Mouse (Mus musculus): ENCODE measurements around the gene Dusp9.
A peak's percentile ranks its signal among the peaks of the same experiment; 100 is the strongest.

Gene Dusp9

GRCm38 (mm10) chrX:73639255-73639675 is at the start of gene Dusp9:
Dusp9 (plus strand) TSS chrX:73639419.
- DNase-seq (ENCODE audit: low spot score in 2 of 2), result no peak

- DNase-seq (ENCODE audit: low spot score in 2 of 2), result no peak
Observed at GRCm38 (mm10) chrX:73593212-73593611, 46.0 kb upstream of the Dusp9 start.

- DNase-seq (ENCODE audit: low spot score in 2 of 2), result no peak
Observed at GRCm38 (mm10) chrX:73594451-73595121, 44.6 kb upstream of the Dusp9 start.

DNA sequence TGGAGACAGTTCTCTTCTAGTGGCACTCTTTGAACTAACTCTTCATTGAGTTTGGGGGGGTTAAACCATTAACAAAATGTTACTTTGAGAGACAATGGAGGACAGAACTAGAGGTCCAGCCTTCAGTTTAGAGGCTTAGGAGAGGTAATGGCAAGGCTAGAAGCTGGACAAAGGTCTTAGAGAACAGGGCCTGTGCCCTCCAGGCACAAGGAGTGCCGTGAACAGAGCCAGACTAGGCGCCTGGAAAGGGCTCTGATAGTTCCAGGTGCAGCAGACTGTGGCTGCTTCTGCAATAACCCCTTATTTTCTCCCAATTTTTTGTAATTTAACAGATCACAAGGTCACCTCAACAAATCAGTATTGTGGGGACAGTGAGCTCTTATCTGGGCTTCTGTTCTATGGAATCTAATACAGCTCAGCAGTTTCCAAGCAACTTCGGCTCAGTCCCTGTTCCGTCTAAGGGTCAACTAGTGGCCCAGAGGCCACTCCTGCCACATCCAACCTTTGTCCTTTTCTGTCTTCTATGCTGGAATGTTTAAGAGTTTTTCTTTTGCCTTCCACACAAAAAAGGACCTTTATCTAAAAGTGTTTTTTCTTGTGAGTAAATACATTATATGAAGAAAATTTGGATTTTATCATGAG is 43.8 kb upstream of the Dusp9 start:
- no peak for DNase-seq (ENCODE audit: low spot score in 2 of 2)

GRCm38 (mm10) chrX:73601456-73601855 is 37.8 kb upstream of the Dusp9 start:
- no peak for DNase-seq (ENCODE audit: low spot score in 2 of 2)

- no peak for DNase-seq (ENCODE audit: low spot score in 2 of 2)
Observed at GRCm38 (mm10) chrX:73613665-73614064, 25.6 kb upstream of the Dusp9 start.

GRCm38 (mm10) chrX:73615876-73616275 is 23.3 kb upstream of the Dusp9 start:
- no peak for DNase-seq (ENCODE audit: low spot score in 2 of 2)

- DNase-seq (ENCODE audit: low spot score in 2 of 2), result no peak
Observed at GRCm38 (mm10) chrX:73619401-73619800, 19.8 kb upstream of the Dusp9 start.

- no peak for DNase-seq (ENCODE audit: low spot score in 2 of 2)
Observed at GRCm38 (mm10) chrX:73619890-73620289, 19.3 kb upstream of the Dusp9 start.

- no peak for DNase-seq (ENCODE audit: low spot score in 2 of 2)
Observed at GRCm38 (mm10) chrX:73626981-73627380, 12.2 kb upstream of the Dusp9 start.

- DNase-seq (ENCODE audit: low spot score in 2 of 2), result no peak
Observed at GRCm38 (mm10) chrX:73635425-73635824, 3.8 kb upstream of the Dusp9 start.

- no peak for DNase-seq (ENCODE audit: low spot score in 2 of 2)
Observed at GRCm38 (mm10) chrX:73637415-73637814, 1.8 kb upstream of the Dusp9 start.

- DNase-seq (ENCODE audit: low spot score in 2 of 2), result no peak
Observed at GRCm38 (mm10) chrX:73639901-73640469, 766 bp downstream of the Dusp9 start.

DNA sequence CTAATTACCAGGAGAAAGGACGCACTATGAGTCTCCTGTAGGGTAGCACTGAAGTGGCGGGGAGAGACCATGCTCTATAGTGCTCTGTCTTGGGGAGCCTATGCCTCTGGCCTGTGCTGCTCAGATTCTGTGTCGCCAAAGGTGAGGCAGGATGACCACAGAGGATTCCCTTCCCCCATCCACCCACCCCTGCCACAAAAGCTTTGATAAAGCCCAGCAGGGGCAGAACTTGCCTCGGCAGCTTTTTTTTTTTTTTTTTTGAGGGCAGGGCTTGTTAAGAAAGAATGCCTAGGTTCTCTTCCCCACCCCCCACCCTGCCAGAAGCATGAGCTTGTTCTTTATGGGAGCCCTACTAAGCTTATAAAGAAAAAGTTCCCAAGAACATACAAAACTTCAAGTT is 5.9 kb downstream of the Dusp9 start:
- no peak for DNase-seq (ENCODE audit: low spot score in 2 of 2)

DNA sequence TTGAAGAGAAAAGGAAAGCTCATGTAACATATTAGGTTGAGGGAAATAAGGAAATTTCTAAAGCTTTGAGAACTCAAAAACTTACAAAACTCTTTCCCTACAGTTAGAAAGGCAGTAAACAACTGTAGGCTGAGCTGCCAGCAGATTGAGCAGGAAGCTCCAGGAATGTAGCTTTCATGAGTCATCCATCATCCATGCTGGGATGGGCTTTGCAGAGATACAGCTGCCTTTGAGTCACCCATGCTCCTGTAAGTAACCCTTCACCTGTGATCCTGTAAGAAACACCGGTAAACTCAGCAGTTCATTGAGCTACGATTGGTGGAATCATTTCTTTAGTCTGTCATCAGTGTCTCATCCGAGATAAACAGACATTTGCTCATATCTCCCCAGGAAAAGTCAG is 11.7 kb downstream of the Dusp9 start:
- DNase-seq (ENCODE audit: low spot score in 2 of 2), result no peak

DNA sequence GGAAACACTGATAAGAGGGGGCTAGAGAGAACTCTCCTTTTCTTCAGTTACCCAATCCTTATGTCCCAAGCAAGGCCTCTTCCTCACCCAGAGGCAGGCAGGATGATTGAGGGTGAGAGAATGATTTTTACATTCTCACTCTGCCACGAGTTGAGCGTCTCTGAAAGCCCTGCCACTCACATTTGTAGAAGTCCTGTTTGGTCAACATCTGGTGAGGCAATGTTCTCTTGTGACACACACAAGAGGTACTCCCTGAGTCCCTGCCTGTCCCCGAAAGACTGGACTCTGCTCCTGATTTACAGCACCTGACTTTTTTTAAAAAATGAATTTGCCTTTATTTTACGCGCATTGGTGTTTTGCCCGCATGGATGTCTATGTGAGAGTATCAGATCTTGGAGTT is 14.2 kb downstream of the Dusp9 start:
- no peak for DNase-seq (ENCODE audit: low spot score in 2 of 2)

DNA sequence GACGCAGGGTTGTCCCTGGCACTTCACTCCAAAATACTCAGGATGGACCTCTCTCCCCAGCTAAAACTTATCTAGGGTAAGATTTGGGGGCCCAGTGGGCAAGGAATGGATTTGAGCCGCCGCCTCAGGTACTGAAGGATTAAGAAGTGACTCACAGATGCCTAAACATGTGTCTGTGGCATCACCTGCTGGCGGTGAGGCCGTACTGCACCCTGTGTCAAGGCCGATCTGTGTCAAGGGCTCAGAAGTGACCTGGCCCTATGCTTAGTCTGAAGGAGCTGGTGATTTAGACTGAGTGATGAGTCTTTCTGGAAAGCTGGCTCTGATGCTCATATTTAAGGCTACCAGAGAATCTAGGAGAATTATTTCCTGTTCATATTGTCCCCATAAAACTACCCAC is 15.0 kb downstream of the Dusp9 start:
- DNase-seq (ENCODE audit: low spot score in 2 of 2), result no peak

DNA sequence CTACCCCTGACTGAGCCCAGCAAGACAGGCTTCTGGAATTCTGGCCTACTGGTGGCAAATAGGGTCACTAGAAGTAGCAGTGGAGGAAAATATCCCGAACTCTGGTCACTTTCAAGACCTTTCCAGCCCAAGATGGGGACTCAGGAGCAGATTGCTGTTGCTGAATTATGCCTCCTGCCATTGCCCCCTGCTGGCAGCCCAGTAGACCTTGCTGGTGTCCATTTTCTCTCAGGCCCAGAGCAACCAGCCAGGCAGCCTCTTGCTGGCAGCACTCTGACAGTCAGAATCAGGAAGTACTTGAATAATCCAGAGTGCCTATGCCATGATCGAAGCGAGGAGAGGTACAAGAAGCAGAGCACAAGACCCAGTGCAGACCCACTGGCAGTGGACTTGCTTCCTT is 16.3 kb downstream of the Dusp9 start:
- DNase-seq (ENCODE audit: low spot score in 2 of 2), result no peak

- no peak for DNase-seq (ENCODE audit: low spot score in 2 of 2)
Observed at GRCm38 (mm10) chrX:73658391-73658790, 19.2 kb downstream of the Dusp9 start.

GRCm38 (mm10) chrX:73658936-73659574 is 19.8 kb downstream of the Dusp9 start:
- peak in 1 of 2 experiments; percentile 68 for DNase-seq (ENCODE audit: low spot score in 2 of 2)

DNA sequence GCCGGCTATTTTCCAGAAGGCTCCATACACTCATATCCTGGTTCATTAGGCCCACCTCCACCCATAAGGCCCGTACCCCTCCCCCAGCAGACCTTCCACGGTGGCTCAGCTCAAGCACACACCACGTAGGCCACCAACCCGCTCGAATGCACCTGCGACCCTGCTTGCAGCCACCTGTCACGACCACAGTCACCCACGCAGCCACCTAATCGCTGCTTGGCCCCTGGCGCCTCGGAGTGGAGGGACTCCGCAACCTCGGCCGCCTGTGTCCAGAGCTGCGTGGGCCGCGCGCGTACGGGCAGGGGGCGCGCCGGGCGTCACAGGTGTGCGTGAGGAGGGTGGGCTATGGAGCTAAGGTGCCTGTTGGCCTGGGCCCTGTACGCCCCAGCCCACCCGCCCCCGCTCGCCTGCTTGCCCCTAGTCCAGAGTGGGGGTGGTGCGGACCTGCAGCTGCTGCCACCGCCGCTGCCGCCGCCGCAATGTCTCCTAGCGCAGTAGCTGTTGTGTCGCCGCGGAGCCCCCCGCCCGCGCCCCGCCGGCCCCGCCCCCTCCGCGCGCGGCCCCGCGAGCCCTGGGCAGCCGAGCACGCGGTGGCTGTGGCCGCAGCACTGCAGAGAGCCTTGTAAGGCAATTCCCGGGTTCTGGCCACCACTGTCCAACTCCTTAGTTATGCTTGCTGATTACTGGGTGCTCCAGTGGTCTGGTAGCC is 20.5 kb downstream of the Dusp9 start, which contains the start of gene Pnck:
Gene Pnck, minus strand, starts transcription at position 543 of the 709 bp plus-strand sequence.
- no peak for DNase-seq (ENCODE audit: low spot score in 2 of 2)

- DNase-seq (ENCODE audit: low spot score in 2 of 2), result no peak
Observed at GRCm38 (mm10) chrX:73660284-73660665, 21.1 kb downstream of the Dusp9 start.

Measured in left cerebral cortex, adult 9 months (tissue).